Mouse (Mus musculus) bone marrow macrophage, adult 2 months (primary cell): Measurements from ENCODE around the gene Acbd4.

Source experiments
- CTCF ChIP-seq: IDR thresholded peaks from 2 replicates; pipeline ENCODE4 v1.5.1; 2012; ENCODE audit warnings: low read depth, mild to moderate bottlenecking, low read length, moderate library complexity
- POLR2A ChIP-seq: IDR thresholded peaks from 2 replicates; pipeline ENCODE4 v1.6.1; 2012; ENCODE audit warnings: mild to moderate bottlenecking, low read depth, low read length, borderline replicate concordance

DNA sequence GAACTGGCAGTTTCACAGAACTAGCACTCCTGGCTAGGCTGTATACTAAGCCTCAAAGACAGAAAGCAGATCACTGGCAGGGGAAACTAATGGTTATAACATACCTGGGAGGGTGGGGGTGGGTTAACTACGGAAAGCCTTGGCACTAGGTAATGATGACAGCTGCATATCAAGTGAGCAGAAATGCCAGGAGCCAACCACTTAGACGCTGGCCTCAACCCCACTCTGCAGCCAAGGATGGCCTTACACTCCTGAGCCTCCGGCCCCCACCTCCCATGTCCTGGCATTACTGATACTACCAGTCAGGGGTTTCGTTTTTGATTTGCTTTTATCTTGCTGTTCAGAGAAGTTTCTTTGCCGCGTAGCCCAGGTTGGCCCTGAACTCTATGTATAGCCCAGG is 5.7 kb upstream of the Acbd4 start:
- TF ChIP-seq CTCF (no peak), POLR2A (no peak)
